Mouse (Mus musculus) bone marrow macrophage, adult 2 months (primary cell): ENCODE measurements around the gene Eepd1.

Experiments used
- CTCF ChIP-seq: IDR thresholded peaks from 2 replicates; pipeline ENCODE4 v1.5.1; 2012; ENCODE audit warnings: low read depth, mild to moderate bottlenecking, low read length, moderate library complexity
- POLR2A ChIP-seq: IDR thresholded peaks from 2 replicates; pipeline ENCODE4 v1.6.1; 2012; ENCODE audit warnings: mild to moderate bottlenecking, low read depth, low read length, borderline replicate concordance

DNA sequence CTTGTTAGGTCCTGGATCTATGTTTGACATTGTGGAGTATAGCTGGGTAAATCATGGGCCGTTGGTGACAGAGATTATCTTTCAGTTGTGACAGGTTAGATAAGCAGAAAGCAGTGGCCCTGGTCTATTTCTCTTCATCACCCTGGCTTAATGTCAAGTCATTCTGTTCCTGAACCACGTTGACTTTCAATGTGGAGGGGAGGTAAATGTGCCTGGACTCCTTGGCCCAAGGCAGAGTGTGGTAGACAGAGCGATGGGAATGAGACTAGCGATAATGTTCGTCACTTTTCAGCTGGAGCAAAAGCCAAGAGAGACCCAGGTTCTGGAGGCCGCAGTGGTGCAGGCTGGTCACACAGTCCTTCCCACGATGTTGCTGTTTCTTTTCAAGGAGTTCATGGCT lies 35.3 kb downstream of the Eepd1 start:
- no peak for TF ChIP-seq CTCF
- TF ChIP-seq POLR2A, result no peak
